Mouse (Mus musculus) heart, postnatal 0 days (tissue): ENCODE measurements around the gene Tsg101. TPM values are rescaled to one million over a fixed set of nuclear protein-coding genes. Genes with fewer than 3 reads are reported as not detected.
A peak's percentile ranks its signal among the peaks of the same experiment; 100 is the strongest.

Source experiments
- ATAC-seq: fragments of 200-750 bp; cut with Nextera tagmentation; 2 replicates; pipeline ENCODE4 v1.8.0; 2017; ENCODE audit warnings: low read depth, moderate number of reproducible peaks, moderate library complexity; ENCODE audit not compliant: insufficient read depth
- DNase-seq: peaks from one replicate; pipeline ENCODE4 v3.0.0-alpha.2; 2016; ENCODE audit warnings: low spot score
- H3K27ac ChIP-seq: fragments of 300-500 bp; sonication (generic); 2 replicates; pipeline ENCODE4 v1.5.1; 2014; ENCODE audit warnings: low read depth, mild to moderate bottlenecking
- H3K27me3 ChIP-seq: fragments of 300-500 bp; sonication (generic); 2 replicates; pipeline ENCODE4 v1.6.1; 2014; ENCODE audit warnings: low read length, mixed read lengths; ENCODE audit not compliant: control insufficient read depth, insufficient read depth
- H3K36me3 ChIP-seq: fragments of 300-500 bp; sonication (generic); replicated peaks from 2 replicates; pipeline ENCODE4 v1.6.1; 2014; ENCODE audit warnings: low read length, mixed read lengths; ENCODE audit not compliant: control insufficient read depth, insufficient read depth
- H3K4me1 ChIP-seq: fragments of 300-500 bp; sonication (generic); 2 replicates; pipeline ENCODE4 v1.6.1; 2014; ENCODE audit warnings: antibody characterized with exemption; ENCODE audit not compliant: control insufficient read depth, insufficient read depth
- H3K4me2 ChIP-seq: fragments of 300-500 bp; sonication (generic); 2 replicates; pipeline ENCODE4 v1.6.1; 2014; ENCODE audit warnings: low read depth, mild to moderate bottlenecking, low read length, moderate library complexity
- H3K4me3 ChIP-seq: fragments of 300-500 bp; sonication (generic); 2 replicates; pipeline ENCODE4 v1.5.1; 2014; ENCODE audit warnings: low read depth, low read length
- H3K9ac ChIP-seq: fragments of 300-500 bp; sonication (generic); replicated peaks from 2 replicates; pipeline ENCODE4 v1.6.1; 2014; ENCODE audit warnings: low read depth, low read length, mixed read lengths
- H3K9me3 ChIP-seq: fragments of 300-500 bp; sonication (generic); replicated peaks from 2 replicates; pipeline ENCODE4 v1.6.1; 2016; ENCODE audit warnings: low read length; ENCODE audit not compliant: control insufficient read depth
- CTCF ChIP-seq: IDR thresholded peaks from 2 replicates; pipeline ENCODE4 v1.5.1; 2016; ENCODE audit warnings: antibody characterized with exemption, control low read depth, low read depth
- EP300 ChIP-seq: IDR thresholded peaks from 2 replicates; pipeline ENCODE4 v1.6.1; 2016; ENCODE audit warnings: antibody characterized with exemption, low read depth
- WGBS: fragments of 180-500 bp; shearing (Covaris S2); extraction: QIAGEN DNeasy Blood & Tissue Kit; methylation state at CpG from one replicate; pipeline ENCODE4 v1.1.7; 2014; 5-methylcytosine and 5-hydroxymethylcytosine counted together
- polyA plus RNA-seq: library from polyadenylated mRNA; unstranded; fragments of >200 nt; fragmentation: Nextera tagmentation; extraction: Ambion mirVana; gene quantifications from 2 replicates; pipeline ENCODE4 v1.2.1, GENCODE M21; 2015
- total RNA-seq: library from RNA; depleted of rRNA; stranded (reverse); fragments of >200 nt; gene quantifications from 2 replicates; pipeline ENCODE4 v1.2.3, GENCODE M21; 2014; ENCODE audit warnings: low replicate concordance

The Tsg101 gene
- total and polyA plus RNA-seq, 2 experiments from 2014 or later: 116 to 164 TPM

DNA sequence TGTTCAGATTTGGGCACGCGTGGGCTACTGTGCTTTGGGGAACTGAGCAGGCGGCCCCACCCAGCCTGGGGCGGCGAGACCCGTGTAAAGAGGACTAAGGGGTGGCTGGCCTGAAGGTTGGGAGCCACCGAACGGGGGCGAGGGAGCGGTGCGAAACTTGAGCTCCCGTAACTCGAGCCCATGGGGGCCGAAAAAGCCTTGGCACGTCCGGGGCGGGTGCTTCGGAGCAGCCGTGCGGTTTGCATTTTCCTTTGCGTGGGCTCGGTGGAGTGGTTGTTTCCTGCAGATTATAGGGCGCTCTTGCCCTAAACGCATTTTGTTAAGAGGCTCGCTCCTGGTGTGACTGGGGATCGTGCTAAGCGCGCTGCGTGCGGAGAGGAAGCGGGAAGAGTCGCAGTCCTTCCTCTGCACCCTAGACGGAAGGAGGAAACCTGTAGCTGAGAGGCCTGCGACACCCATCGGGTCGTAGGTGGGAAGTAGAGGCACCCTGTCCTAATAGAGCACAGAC is 73.7 kb downstream of the Tsg101 start:
- Histone ChIP-seq H3K9ac (peak overlapping the region; percentile 78), H3K27me3 (no peaks in the 10 kb centered on the region), H3K36me3 (peaks cover 37% of the 10 kb centered on the region), H3K4me2 (peak overlapping the region; percentile 73), H3K9me3 (no peaks in the 10 kb centered on the region), H3K4me3 (peak overlapping the region; percentile 76), H3K27ac (peak overlapping the region; percentile 94), H3K4me1 (peaks cover 11% of the 10 kb centered on the region)
- WGBS: 0% methylated on average over 36 of the region's 36 CpGs
- TF ChIP-seq EP300 (peak; percentile 52), CTCF (no peak)
- peak; percentile 25 for DNase-seq
- peak; percentile 3; the same call in 1 of the 2 replicates for ATAC-seq

DNA sequence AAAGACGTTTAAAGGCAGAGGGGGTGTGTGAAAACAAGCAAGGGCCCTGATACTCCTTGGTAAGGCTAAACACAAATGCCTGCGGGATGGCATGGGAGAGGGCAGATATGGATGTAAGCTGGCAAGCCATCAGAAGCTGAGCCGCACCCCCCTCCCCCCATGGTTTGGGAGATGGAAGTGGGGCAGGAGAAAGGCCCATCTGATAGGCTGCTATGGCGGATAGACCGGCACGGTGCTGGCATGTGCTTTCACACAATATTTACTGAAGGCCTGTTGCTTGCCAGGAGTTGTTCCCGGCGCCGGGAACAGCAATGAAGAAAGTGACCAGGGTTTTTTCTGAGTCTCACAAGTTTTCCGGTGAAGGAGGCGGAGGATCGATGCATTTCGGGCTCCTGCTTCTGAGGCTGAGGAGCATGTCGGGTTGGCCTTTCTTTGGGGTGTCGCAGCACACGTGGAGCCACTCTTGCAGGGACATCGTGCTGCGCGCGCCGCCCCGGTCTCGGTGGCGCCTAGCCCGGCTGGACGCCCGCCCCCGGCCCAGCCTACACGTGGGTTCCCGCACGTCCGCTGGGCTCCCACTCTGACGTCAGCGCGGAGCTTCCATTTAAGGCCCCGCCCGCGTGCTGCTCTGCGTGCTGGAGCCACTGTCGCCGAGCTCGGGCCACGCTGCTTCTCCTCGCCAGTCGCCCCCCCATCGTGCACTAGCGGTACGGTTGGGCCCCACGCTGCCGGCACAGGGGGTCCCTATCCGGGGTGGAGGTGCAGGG is 74.4 kb downstream of the Tsg101 start:
- DNase-seq: peak; percentile 91
- H3K9me3 ChIP-seq: no peaks in the 10 kb centered on the region
- peak; percentile 91 for ATAC-seq
- WGBS: under 1% methylated on average over 49 of the region's 51 CpGs
- peak overlapping the region; percentile 94 for H3K27ac ChIP-seq
- peak overlapping the region; percentile 78 for H3K9ac ChIP-seq
- H3K4me2 ChIP-seq: peak overlapping the region; percentile 73
- no peaks in the 10 kb centered on the region for H3K27me3 ChIP-seq
- peak overlapping the region; percentile 76 for H3K4me3 ChIP-seq
- peaks cover 30% of the 10 kb centered on the region for H3K36me3 ChIP-seq
- peaks cover 11% of the 10 kb centered on the region for H3K4me1 ChIP-seq
- TF ChIP-seq CTCF (no peak), EP300 (peak; percentile 75)

DNA sequence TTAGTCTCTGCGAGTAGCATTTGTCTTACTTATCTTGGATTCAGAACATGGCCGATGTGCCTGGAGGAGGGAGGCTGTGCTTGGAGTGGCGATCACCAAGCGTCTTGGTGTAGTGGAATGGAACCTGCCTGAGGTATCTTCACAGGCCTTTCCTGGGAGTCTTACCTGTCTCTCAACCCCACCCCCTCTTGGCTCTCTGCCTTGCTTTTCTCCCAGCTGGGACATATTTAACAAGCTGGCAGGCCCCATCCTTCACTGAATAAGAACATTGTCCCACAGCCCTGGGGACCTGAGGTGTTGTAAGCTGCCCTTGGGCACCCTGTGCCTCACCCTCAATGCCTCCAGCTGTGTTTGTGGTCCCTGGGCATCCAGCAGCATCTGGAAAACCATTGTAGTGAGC is 76.2 kb downstream of the Tsg101 start:
- no peak for ATAC-seq
- Histone ChIP-seq H3K9ac (no peak overlapping the region), H3K36me3 (peaks cover 12% of the 10 kb centered on the region), H3K4me3 (no peak overlapping the region), H3K4me2 (no peak overlapping the region), H3K9me3 (no peaks in the 10 kb centered on the region), H3K4me1 (peaks cover 26% of the 10 kb centered on the region), H3K27me3 (no peaks in the 10 kb centered on the region), H3K27ac (no peak overlapping the region)
- TF ChIP-seq CTCF: no peak
- no peak for DNase-seq
- WGBS: 86% methylated on average over 4 of the region's 4 CpGs

- TF ChIP-seq CTCF (no peak), EP300 (no peak)
- ATAC-seq: no peak
- Histone ChIP-seq H3K36me3 (no peaks in the 10 kb centered on the region), H3K27me3 (no peaks in the 10 kb centered on the region), H3K4me3 (no peak overlapping the region), H3K27ac (no peak overlapping the region), H3K9ac (no peak overlapping the region), H3K4me1 (peaks cover 27% of the 10 kb centered on the region), H3K4me2 (no peak overlapping the region), H3K9me3 (no peaks in the 10 kb centered on the region)
- no peak for DNase-seq
- WGBS: 49% methylated on average over 5 of the region's 5 CpGs
These were observed 77.5 kb downstream of the Tsg101 start for GRCm38 (mm10) chr7:46842278-46842677.

- Histone ChIP-seq H3K27me3 (no peaks in the 10 kb centered on the region), H3K4me3 (no peak within 1 kb of the TSS), H3K36me3 (no peaks in the 10 kb centered on the region), H3K4me1 (peaks cover 24% of the 10 kb centered on the region), H3K9me3 (no peaks in the 10 kb centered on the region), H3K4me2 (no peak within 1 kb of the TSS), H3K9ac (no peak within 1 kb of the TSS), H3K27ac (no peak within 1 kb of the TSS)
- 57% methylated on average over 6 of the region's 6 CpGs for WGBS
- TF ChIP-seq EP300: no peak
- TF ChIP-seq CTCF: no peak
- DNase-seq (no peak), ATAC-seq (no peak)
These were observed 78.8 kb downstream of the Tsg101 start, which contains the start of gene Ldha for GRCm38 (mm10) chr7:46840787-46841525. Ldha (plus strand) TSS chr7:46841475.
